Mouse (Mus musculus): ENCODE measurements around the gene Mrln.

DNA sequence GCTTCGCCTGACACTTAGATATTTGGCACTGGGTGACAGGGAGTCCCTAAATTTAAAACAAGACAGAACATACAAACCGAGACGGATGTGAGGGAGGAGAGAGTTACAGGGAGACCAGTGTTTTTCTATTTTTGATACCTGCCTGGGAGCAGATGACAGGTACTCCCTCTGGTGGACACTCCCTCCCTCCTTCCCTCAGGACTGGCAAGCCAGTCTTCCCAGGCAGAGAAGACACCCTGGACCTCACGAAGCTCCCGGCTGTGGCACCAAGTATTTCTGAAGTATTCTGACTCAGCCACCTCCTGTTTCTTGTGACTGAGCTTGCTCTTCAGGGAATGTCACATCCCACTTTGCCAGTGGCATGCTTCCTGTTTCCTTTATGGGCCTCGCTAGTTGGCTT is 38.6 kb upstream of the Mrln start:
- TF ChIP-seq POLR2A (IDR thresholded peaks at IDR 0.05; ENCODE audit: insufficient read depth, low read depth, low read length) (no peak), EP300 (IDR thresholded peaks at IDR 0.05; ENCODE audit: insufficient read depth, low read depth, low read length) (0 out of 2 replicates have a peak, but pooled peaks have one; percentile 29), CTCF (IDR thresholded peaks at IDR 0.05) (peak; percentile 74)
